Mouse (Mus musculus) ES-E14 (cell line): Measurements from ENCODE around the gene Ints3. TPM values are rescaled to one million over a fixed set of nuclear protein-coding genes. Genes with fewer than 3 reads are reported as not detected.

Source experiments
- DNase-seq: peaks from one replicate; pipeline ENCODE4 v3.0.0-alpha.2; 2013; ENCODE audit warnings: low read depth, low spot score
- H3K27ac ChIP-seq: 2 replicates; pipeline ENCODE4 v1.5.1; 2012; ENCODE audit warnings: low read depth, mild to moderate bottlenecking, low read length, moderate library complexity, mixed read lengths; ENCODE audit not compliant: poor library complexity, insufficient read depth, severe bottlenecking
- H3K36me3 ChIP-seq: 2 replicates; pipeline ENCODE4 v1.6.1; 2012; ENCODE audit warnings: mild to moderate bottlenecking, low read length, moderate library complexity, mixed read lengths; ENCODE audit not compliant: control insufficient read depth, poor library complexity, insufficient read depth, severe bottlenecking
- H3K4me1 ChIP-seq, 2 experiments: fragments of 150-350 bp in 1 of 2; sonication (generic) in 1 of 2; 2 replicates each; pipeline ENCODE4 v1.6.1; 2012; ENCODE audit warnings: low read length in 2 of 2, mild to moderate bottlenecking in 1 of 2, mixed read lengths in 1 of 2; ENCODE audit not compliant: control insufficient read depth in 2 of 2, insufficient read depth in 2 of 2, poor library complexity in 1 of 2
- H3K4me3 ChIP-seq, 2 experiments: fragments of 150-350 bp in 1 of 2; sonication (generic) in 1 of 2; 2 replicates each; pipeline ENCODE4 v1.5.1; 2012; ENCODE audit warnings: low read length in 2 of 2, low read depth in 1 of 2, mild to moderate bottlenecking in 1 of 2, mixed read lengths in 1 of 2; ENCODE audit not compliant: insufficient read depth in 1 of 2, poor library complexity in 1 of 2, severe bottlenecking in 1 of 2
- H3K9ac ChIP-seq: 2 replicates; pipeline ENCODE4 v1.6.1; 2012; ENCODE audit warnings: low read depth, mild to moderate bottlenecking, low read length, mixed read lengths; ENCODE audit not compliant: poor library complexity, insufficient read depth, severe bottlenecking
- H3K9me3 ChIP-seq: fragments of 150-350 bp; sonication (generic); 2 replicates; pipeline ENCODE4 v1.6.1; 2012; ENCODE audit warnings: low read depth, mild to moderate bottlenecking, low read length; ENCODE audit not compliant: control insufficient read depth, insufficient read depth
- CHD2 ChIP-seq: IDR thresholded peaks from 2 replicates; pipeline ENCODE4 v1.6.1; 2014; ENCODE audit warnings: mild to moderate bottlenecking, low read depth, low read length, inconsistent platforms
- HCFC1 ChIP-seq: IDR thresholded peaks from 2 replicates; pipeline ENCODE4 v1.6.1; 2012; ENCODE audit warnings: low read length, inconsistent platforms, borderline replicate concordance; ENCODE audit not compliant: insufficient read depth
- MAFK ChIP-seq: IDR thresholded peaks from 2 replicates; pipeline ENCODE4 v1.6.1; 2014; ENCODE audit warnings: mild to moderate bottlenecking, low read depth, low read length, inconsistent platforms; ENCODE audit not compliant: insufficient read depth
- ZC3H11A ChIP-seq: IDR thresholded peaks from 2 replicates; pipeline ENCODE4 v1.6.1; 2012; ENCODE audit warnings: low read depth, mild to moderate bottlenecking, inconsistent platforms, low read length, borderline replicate concordance
- ZNF384 ChIP-seq: IDR thresholded peaks from 2 replicates; pipeline ENCODE4 v1.6.1; 2012; ENCODE audit warnings: low read depth, low read length, inconsistent platforms
- in situ Hi-C, 2 experiments: fragments of 600-800 bp; cut with MboI; formaldehyde crosslinking; loops; one replicate each; pipeline ENCODE4 v1.15.1; 2025; ENCODE audit warnings: low sequenced_read_pairs in 2 of 2, inconsistent platforms in 1 of 2; ENCODE audit not compliant: unreplicated experiment in 2 of 2
- total RNA-seq: library from RNA; depleted of rRNA; stranded (reverse); fragments of 300-350 nt; gene quantifications from 2 replicates; pipeline ENCODE4 v1.2.3, GENCODE M21; 2012

The Ints3 gene
- total RNA-seq, 1 experiment = 62.7 TPM

DNA sequence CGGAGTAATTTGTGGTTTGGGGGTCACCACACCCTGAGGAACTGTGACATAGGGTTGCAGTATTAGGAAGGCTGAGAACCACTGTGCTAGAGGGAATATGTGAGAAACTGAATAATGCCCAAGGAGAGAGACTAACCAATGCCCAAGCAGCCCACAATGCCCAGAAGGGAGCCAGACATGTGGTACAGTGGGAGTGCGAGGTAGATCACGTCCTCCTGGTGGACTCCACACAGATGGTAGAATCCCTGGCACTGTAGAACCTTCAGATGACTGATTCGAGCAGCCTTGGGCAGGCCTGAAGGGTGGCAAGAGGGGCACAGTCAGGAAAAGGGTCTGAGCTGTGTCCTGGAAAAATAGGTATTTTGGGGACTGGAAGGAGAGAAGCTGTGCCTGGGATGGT is 45.2 kb downstream of the Ints3 start:
- peaks cover 4 to 20% of the 10 kb centered on the region in 2 experiments; a peak in 3 of 4 replicates for H3K4me1 ChIP-seq
- no peak for DNase-seq
- TF ChIP-seq CHD2 (no peak), ZC3H11A (no peak), ZNF384 (no peak), MAFK (no peak), HCFC1 (no peak)
- peaks cover 23% of the 10 kb centered on the region for H3K36me3 ChIP-seq
- H3K9ac ChIP-seq = no peak overlapping the region
- H3K27ac ChIP-seq = no peak overlapping the region
- in situ Hi-C loops = no loop called here
- no peak overlapping the region; a peak in 1 of 4 replicates for H3K4me3 ChIP-seq
- H3K9me3 ChIP-seq = no peaks in the 10 kb centered on the region

DNA sequence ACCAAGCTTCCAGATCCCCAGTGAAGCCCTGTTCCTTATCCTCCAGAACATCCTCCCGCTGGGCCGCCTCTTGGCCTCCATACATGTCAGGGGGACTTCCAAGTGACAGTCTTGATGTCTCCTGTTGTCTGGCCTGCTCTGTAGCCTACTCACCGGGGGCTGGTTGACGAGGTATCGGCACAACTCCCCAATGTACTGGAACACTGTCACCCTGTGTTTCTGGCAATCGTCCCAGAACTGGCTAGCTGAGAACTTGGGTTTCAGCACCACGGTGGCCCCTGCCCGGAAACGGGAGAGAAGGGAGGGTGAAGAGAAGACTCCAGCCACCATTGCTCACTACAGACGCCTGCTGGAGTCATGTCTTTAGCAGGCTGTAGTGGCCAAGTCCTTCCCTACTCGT is 45.9 kb downstream of the Ints3 start:
- Histone ChIP-seq H3K4me3 (no peak overlapping the region; a peak in 1 of 4 replicates), H3K9me3 (no peaks in the 10 kb centered on the region), H3K4me1 (peaks cover 4 to 20% of the 10 kb centered on the region in 2 experiments; a peak in 3 of 4 replicates), H3K27ac (no peak overlapping the region), H3K9ac (no peak overlapping the region), H3K36me3 (peaks cover 16% of the 10 kb centered on the region)
- TF ChIP-seq ZC3H11A = no peak
- TF ChIP-seq HCFC1 = no peak
- TF ChIP-seq ZNF384 = no peak
- TF ChIP-seq MAFK = no peak
- no peak for TF ChIP-seq CHD2
- in situ Hi-C loops = no loop called here
- no peak for DNase-seq

DNA sequence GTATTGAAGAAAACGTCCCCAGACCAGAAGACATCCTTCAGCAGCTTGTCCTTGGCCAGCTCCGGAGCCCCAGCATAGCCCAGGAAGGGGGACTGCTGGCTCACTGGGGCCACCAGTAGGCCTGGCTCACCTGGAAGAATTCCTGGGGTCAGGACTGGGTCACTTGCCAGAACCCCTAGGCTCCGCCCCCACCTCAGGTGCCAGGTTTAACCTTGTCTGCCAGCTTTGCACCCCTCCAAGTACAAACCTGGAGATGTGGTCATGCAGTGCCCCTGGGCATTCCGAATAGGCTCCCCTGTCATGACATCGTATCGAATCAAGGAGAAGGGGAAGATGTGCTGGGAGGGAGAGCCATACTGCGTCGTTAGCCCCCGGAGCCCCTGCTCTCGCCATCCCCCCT is 46.6 kb downstream of the Ints3 start:
- Histone ChIP-seq H3K27ac (no peak overlapping the region), H3K36me3 (peaks cover 9% of the 10 kb centered on the region), H3K4me3 (no peak overlapping the region), H3K4me1 (peaks cover 4 to 20% of the 10 kb centered on the region in 2 experiments; a peak in 3 of 4 replicates), H3K9me3 (no peaks in the 10 kb centered on the region), H3K9ac (no peak overlapping the region)
- TF ChIP-seq CHD2 = no peak
- no peak for TF ChIP-seq HCFC1
- no peak for TF ChIP-seq ZNF384
- TF ChIP-seq ZC3H11A = no peak
- no peak for TF ChIP-seq MAFK
- no peak for DNase-seq
- in situ Hi-C loops = no loop called here

DNA sequence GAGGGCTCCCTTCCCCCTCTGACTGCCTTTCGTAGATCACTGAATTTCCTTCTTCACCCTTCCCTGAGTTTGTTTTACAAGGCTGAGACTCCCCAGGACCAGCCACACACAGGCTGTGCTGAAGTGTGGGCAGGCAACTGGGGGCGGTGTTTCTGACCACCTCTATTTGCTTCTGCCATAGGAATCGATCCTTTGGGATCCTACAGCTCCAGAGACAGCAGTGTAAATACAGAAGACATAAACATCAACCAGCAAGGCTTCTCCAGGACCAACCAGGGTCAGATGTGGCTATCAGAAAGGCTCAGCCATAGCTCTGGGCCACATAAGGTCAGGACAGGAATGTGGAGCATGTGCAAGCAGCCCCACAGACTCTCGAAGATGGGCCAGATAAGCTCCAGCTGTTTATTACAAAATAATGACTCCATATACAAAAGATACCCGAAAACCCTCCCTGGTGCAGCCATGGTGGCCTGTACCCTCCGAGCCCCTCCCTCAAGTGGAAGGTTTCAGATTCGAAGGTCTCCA is 48.5 kb downstream of the Ints3 start:
- no peak overlapping the region for H3K9ac ChIP-seq
- no peak for DNase-seq
- no peak for TF ChIP-seq CHD2
- no peak for TF ChIP-seq ZNF384
- TF ChIP-seq ZC3H11A = no peak
- no peak for TF ChIP-seq MAFK
- TF ChIP-seq HCFC1 = no peak
- no peak overlapping the region for H3K27ac ChIP-seq
- H3K4me3 ChIP-seq = no peak overlapping the region
- peaks cover 6 to 17% of the 10 kb centered on the region in 2 experiments; a peak in 3 of 4 replicates for H3K4me1 ChIP-seq
- peaks cover 2% of the 10 kb centered on the region; the same call in 1 of the 2 replicates for H3K36me3 ChIP-seq
- in situ Hi-C loops = no loop called here
- no peaks in the 10 kb centered on the region for H3K9me3 ChIP-seq
